Mouse (Mus musculus) embryo, embryonic 11 days (tissue): ENCODE measurements around the gene Samd14.
"Not testable (repeated sequence)": the region's sequence is repeated elsewhere in the genome, so short reads cannot be mapped to it uniquely, and the experiment has no call there.

Experiments used
- DNase-seq: peaks from one replicate; pipeline ENCODE4 v3.0.0-alpha.2; 2015

Samd14 gene

DNA sequence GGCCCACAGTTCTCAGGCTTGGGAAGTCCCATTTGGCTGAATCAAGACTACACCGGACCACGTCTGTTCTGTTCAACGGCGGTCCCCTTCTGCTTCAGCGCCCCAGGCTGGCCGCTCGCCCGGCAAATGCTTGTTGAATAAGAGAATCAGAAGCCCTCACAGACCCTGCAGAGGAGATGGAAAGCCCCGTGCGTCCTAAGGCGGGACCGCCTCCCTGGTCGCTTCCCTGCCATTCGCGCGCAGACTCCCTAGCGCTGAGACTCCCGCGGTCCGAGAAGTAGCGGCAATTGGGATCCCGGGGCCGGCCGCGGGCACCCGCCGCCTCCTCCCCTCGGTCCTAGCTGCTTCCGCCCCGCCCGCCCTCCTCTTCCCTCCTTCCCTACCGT lies at the start of gene Samd14:
Gene Samd14 (plus strand): TSS at position 251 of the 386 bp plus-strand sequence.
- DNase-seq: peak; percentile 89

- DNase-seq: no peak
These were observed 47.1 kb upstream of the Samd14 start for GRCm38 (mm10) chr11:94962534-94963101.

DNA sequence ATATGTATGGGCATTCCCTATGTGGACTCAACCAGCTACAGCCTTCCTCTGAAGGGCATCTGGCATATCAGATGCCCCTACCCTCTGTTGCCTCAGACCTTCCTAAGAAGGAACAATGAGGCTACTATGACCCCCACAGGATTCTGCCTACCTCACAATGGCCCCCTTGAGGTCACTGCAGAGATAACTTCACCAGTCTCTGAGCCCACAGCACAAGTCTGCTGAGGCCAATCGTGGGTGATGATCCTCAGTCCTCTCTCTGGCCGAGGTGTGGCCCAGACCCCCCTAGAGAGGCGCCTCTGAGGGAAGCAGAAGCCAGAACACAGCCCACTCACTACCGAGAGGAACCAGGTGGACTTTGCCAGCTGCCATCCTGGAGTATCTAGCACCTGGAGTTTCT lies 42.3 kb upstream of the Samd14 start, which contains the start of gene Hils1:
Gene Hils1 (plus strand): TSS at position 175 of the 400 bp plus-strand sequence.
- no peak for DNase-seq

GRCm38 (mm10) chr11:94968187-94968586 lies 41.5 kb upstream of the Samd14 start:
- DNase-seq: no peak

DNA sequence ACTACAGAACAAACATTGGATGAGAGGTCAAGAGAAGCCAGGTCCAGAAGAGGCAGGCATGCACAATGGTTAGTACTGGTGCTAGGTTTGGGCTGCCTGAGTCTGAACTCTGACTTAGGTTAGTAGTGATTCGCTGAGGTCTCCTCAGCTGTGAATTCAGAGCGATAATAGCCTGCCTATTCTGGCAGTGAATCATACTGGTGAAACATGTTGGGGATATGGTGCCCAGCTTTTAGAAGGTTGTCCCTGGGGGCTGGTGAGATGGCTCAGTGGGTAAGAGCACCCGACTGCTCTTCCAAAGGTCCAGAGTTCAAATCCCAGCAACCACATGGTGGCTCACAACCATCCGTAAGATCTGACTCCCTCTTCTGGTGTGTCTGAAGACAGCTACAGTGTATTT lies 40.0 kb upstream of the Samd14 start:
- DNase-seq: not testable (repeated sequence)

GRCm38 (mm10) chr11:94970210-94970943 lies 39.3 kb upstream of the Samd14 start:
- DNase-seq: peak; percentile 80

- DNase-seq: no peak
These were observed 37.6 kb upstream of the Samd14 start for GRCm38 (mm10) chr11:94971895-94972615.

GRCm38 (mm10) chr11:94972887-94973286 lies 36.8 kb upstream of the Samd14 start:
- DNase-seq: no peak

- no peak for DNase-seq
These were observed 36.4 kb upstream of the Samd14 start for GRCm38 (mm10) chr11:94973313-94973712.

DNA sequence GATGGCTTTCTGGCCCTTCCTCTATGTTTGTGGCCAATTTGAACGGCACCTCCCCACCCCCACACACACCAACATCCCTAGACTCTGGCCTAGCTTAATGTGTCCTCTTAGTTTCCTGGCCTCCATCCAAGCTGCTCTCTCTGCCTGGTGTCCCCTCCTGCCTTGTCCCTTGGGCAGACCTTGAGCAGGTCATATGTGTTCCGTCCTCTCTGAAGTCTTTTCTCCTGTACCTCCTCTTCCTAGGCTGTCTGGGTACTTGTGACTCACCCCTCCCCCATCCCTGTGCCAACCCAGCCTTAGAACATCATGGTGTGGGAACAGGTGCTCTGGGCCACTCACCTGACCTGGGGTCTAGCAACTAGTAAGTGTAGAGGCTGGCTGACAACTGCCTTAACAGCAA lies 34.7 kb upstream of the Samd14 start:
- no peak for DNase-seq

DNA sequence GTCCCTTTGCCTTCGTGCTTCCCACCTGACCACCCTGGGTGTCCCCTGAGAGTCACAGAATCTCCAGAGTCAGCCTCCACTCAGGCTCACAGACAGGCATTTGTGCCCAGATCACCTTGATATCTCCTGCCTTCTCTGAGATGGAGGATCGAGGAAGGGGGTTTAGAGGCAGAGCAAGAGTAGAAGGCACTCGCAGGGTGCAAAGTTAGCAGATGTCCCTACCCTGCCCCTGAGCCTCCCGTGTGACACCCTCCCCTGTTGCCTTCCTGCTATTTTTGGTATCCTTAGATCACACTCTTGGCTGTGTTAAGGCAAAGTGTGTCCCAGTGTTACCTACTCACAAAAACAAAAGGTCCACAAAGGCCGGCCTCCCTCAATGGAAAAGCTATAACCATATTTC lies 33.5 kb upstream of the Samd14 start, which contains the start of gene Sgca:
Gene Sgca (minus strand): TSS at position 129 of the 400 bp plus-strand sequence.
- DNase-seq: no peak

DNA sequence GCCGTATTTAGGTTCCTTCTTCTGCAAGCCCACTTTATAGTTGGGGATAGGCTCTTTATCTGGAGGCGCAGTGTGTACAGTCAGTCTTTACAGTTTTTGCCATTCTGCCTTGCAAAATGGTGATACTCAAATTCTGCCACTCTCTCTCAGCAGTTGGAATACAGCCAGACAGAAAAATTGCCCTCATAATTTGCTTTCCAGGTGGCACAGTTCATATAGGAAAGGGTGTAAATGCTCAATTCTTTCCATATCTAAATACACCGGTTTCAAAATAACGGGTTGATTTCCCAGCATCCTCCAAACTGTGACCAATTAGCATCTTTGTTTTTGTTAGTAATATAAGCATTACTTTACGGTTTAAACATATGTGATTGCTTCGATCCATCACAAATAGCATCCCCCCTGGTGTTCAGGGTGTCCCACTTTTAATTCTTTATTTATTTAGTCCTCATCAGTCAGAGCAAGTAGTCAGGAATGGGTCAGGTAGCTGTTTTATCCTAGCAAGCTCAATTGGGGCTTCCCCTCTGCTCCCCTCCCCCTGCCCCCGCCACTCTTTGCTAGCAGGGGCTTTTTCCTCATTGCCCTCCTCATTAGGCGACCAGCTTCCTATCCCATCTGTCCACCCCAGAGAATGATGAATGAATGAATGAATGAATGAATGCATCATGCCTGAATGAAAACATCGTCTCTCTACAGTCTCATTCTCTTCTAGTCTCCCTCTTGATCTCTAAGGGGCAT lies 31.3 kb upstream of the Samd14 start:
- no peak for DNase-seq

DNA sequence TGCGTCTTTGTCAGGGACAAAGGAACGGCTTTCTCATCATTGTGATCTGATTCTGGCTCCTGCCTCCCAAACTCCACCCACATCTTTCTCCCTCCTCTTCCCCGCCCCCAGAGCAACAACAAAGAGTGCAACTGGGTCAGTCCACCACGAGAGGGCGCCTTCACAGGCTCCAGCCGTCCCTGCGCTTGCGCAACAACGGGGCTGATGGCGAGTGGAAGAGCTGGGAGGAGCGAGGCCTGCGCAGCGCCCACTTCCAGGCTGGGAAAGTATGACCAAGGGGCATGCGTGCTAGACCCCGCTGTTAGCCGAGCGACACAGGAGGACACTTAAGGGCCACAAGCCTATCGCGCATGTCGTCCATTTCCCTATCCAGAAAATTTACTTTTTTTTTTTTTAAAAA lies 30.7 kb upstream of the Samd14 start:
- DNase-seq: peak; percentile 97

- DNase-seq: no peak
These were observed 30.1 kb upstream of the Samd14 start for GRCm38 (mm10) chr11:94979462-94980179.

- no peak for DNase-seq
These were observed 24.5 kb upstream of the Samd14 start for GRCm38 (mm10) chr11:94985140-94985539.

- no peak for DNase-seq
These were observed 23.9 kb upstream of the Samd14 start for GRCm38 (mm10) chr11:94985822-94986221.

GRCm38 (mm10) chr11:94986435-94986834 lies 23.2 kb upstream of the Samd14 start:
- no peak for DNase-seq

DNA sequence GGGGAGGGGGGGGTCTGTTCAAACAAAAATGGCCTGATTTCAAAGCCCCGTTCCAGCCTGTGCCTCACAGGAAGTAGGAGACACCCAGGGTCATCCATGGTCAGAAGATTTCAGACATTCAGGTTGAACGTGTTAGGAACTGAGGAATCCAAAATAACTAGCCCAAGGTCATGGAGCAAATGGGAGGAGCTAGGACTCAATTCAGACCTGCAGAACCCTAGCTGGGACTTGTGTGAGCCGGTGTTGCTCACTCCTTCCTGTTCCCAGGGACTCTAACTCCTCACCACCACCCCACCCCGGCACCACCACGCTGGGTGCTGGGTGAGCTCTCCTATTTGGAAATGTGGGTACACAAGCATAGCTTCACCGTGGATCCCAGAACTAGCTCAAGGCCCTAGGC lies 22.3 kb upstream of the Samd14 start:
- DNase-seq: no peak

GRCm38 (mm10) chr11:94987851-94988250 lies 21.8 kb upstream of the Samd14 start:
- no peak for DNase-seq

- no peak for DNase-seq
These were observed 20.7 kb upstream of the Samd14 start for GRCm38 (mm10) chr11:94988780-94989561.

GRCm38 (mm10) chr11:94989562-94990017 lies 20.1 kb upstream of the Samd14 start:
- DNase-seq: peak; percentile 95
